Mouse (Mus musculus) small intestine, adult 2 months (tissue): ENCODE measurements around the gene Cysrt1. TPM values are rescaled to one million over a fixed set of nuclear protein-coding genes. Genes with fewer than 3 reads are reported as not detected.
A peak's percentile ranks its signal among the peaks of the same experiment; 100 is the strongest.

Source experiments
- H3K27ac ChIP-seq: fragments of 200-500 bp; 2 replicates; pipeline ENCODE4 v1.5.1; 2012; ENCODE audit warnings: low read depth, low read length, control low read depth, inconsistent platforms; ENCODE audit not compliant: insufficient read depth
- H3K27me3 ChIP-seq: fragments of 200-500 bp; 2 replicates; pipeline ENCODE4 v1.6.1; 2012; ENCODE audit warnings: mild to moderate bottlenecking, moderate library complexity, low read length, inconsistent platforms; ENCODE audit not compliant: control insufficient read depth, insufficient read depth
- H3K36me3 ChIP-seq: fragments of 200-500 bp; 2 replicates; pipeline ENCODE4 v1.6.1; 2012; ENCODE audit warnings: mild to moderate bottlenecking, low read length, control low read depth, inconsistent platforms; ENCODE audit not compliant: control insufficient read depth, insufficient read depth
- H3K4me1 ChIP-seq: fragments of 200-500 bp; 2 replicates; pipeline ENCODE4 v1.6.1; 2012; ENCODE audit warnings: low read length, inconsistent platforms, mixed read lengths; ENCODE audit not compliant: control insufficient read depth, insufficient read depth, insufficient read length
- H3K4me3 ChIP-seq: fragments of 200-500 bp; 2 replicates; pipeline ENCODE4 v1.5.1; 2012; ENCODE audit warnings: low read depth, mild to moderate bottlenecking, control low read depth, inconsistent platforms, low read length, moderate library complexity
- CTCF ChIP-seq: fragments of 200-500 bp; IDR thresholded peaks from 2 replicates; pipeline ENCODE4 v1.5.1; 2012; ENCODE audit warnings: low read depth, mild to moderate bottlenecking, control low read depth, inconsistent platforms, low read length, moderate library complexity, mixed read lengths; ENCODE audit not compliant: insufficient replicate concordance, insufficient read length; ENCODE audit errors: extremely low read depth
- POLR2A ChIP-seq: fragments of 200-500 bp; IDR thresholded peaks from 2 replicates; pipeline ENCODE4 v1.6.1; 2012; ENCODE audit warnings: low read depth, mild to moderate bottlenecking, control low read depth, inconsistent platforms, low read length, moderate library complexity
- WGBS: fragments of 180-500 bp; shearing (Covaris S2); methylation state at CpG from one replicate; pipeline ENCODE4 v1.1.7; 2018; 5-methylcytosine and 5-hydroxymethylcytosine counted together
- polyA plus RNA-seq: library from polyadenylated mRNA; depleted of rRNA; stranded (reverse); fragments of >200 nt; gene quantifications from 2 replicates; pipeline ENCODE4 v1.2.3, GENCODE M21; 2012; rRNA removed

Cysrt1 gene
- 1.7 and 10.7 TPM in 2 replicates for polyA plus RNA-seq

- H3K27me3 ChIP-seq, result no peaks in the 10 kb centered on the region; the same call in 1 of the 2 replicates
- peaks cover 38% of the 10 kb centered on the region for H3K4me1 ChIP-seq
- peak within 1 kb of the TSS; percentile 31; the same call in 1 of the 2 replicates for H3K27ac ChIP-seq
- TF ChIP-seq POLR2A (no peak), CTCF (no peak)
- peak within 1 kb of the TSS; percentile 70 for H3K4me3 ChIP-seq
- under 1% methylated on average over 55 of the region's 59 CpGs for WGBS
- H3K36me3 ChIP-seq, result no peaks in the 10 kb centered on the region; the same call in 1 of the 2 replicates
These were observed at the start of gene Cysrt1, which contains the start of gene Rnf208 for GRCm38 (mm10) chr2:25242101-25242506. Gene Cysrt1, minus strand, starts transcription at chr2:25242452. Gene Rnf208, plus strand, starts transcription at chr2:25242255.

GRCm38 (mm10) chr2:25291184-25292053 is 49.2 kb upstream of the Cysrt1 start:
- peak overlapping the region; percentile 67 for H3K4me3 ChIP-seq
- H3K36me3 ChIP-seq, result no peaks in the 10 kb centered on the region
- H3K27me3 ChIP-seq, result peaks cover 10% of the 10 kb centered on the region
- peak overlapping the region; percentile 10; the same call in 1 of the 2 replicates for H3K27ac ChIP-seq
- H3K4me1 ChIP-seq, result peaks cover 45% of the 10 kb centered on the region
- no peak for TF ChIP-seq POLR2A
- WGBS, result 4% methylated on average over 31 of the region's 32 CpGs

GRCm38 (mm10) chr2:25290816-25291130 is 48.5 kb upstream of the Cysrt1 start:
- 1% methylated on average over 18 of the region's 18 CpGs for WGBS
- H3K27ac ChIP-seq, result peak overlapping the region; percentile 66
- no peaks in the 10 kb centered on the region for H3K36me3 ChIP-seq
- TF ChIP-seq CTCF, result no peak
- peak overlapping the region; percentile 67 for H3K4me3 ChIP-seq
- peaks cover 51% of the 10 kb centered on the region for H3K4me1 ChIP-seq
- peaks cover 10% of the 10 kb centered on the region for H3K27me3 ChIP-seq

- WGBS, result 1% methylated on average over 54 of the region's 54 CpGs
- Histone ChIP-seq H3K36me3 (peaks cover 2% of the 10 kb centered on the region), H3K27ac (peak overlapping the region; percentile 66), H3K4me3 (peak overlapping the region; percentile 67), H3K27me3 (peaks cover 10% of the 10 kb centered on the region), H3K4me1 (peaks cover 56% of the 10 kb centered on the region)
- no peak for TF ChIP-seq POLR2A
- TF ChIP-seq CTCF, result no peak
These were observed 48.0 kb upstream of the Cysrt1 start for GRCm38 (mm10) chr2:25290101-25290815.

GRCm38 (mm10) chr2:25289651-25290050 is 47.4 kb upstream of the Cysrt1 start, which contains the start of gene Lrrc26:
Gene Lrrc26, plus strand, starts transcription at chr2:25289915.
- Histone ChIP-seq H3K4me3 (peak within 1 kb of the TSS; percentile 67), H3K27ac (peak within 1 kb of the TSS; percentile 66), H3K4me1 (peaks cover 61% of the 10 kb centered on the region), H3K27me3 (peaks cover 10% of the 10 kb centered on the region), H3K36me3 (peaks cover 8% of the 10 kb centered on the region)
- 6% methylated on average over 11 of the region's 11 CpGs for WGBS
- TF ChIP-seq POLR2A (0 out of 2 replicates have a peak, but pooled peaks have one; percentile 24), CTCF (no peak)

- H3K4me1 ChIP-seq, result peaks cover 61% of the 10 kb centered on the region
- H3K27ac ChIP-seq, result peak overlapping the region; percentile 60
- H3K36me3 ChIP-seq, result peaks cover 15% of the 10 kb centered on the region
- no peak overlapping the region for H3K4me3 ChIP-seq
- peaks cover 10% of the 10 kb centered on the region for H3K27me3 ChIP-seq
- 74% methylated on average over 7 of the region's 7 CpGs for WGBS
- TF ChIP-seq POLR2A, result no peak
- no peak for TF ChIP-seq CTCF
These were observed 46.6 kb upstream of the Cysrt1 start for GRCm38 (mm10) chr2:25288734-25289345.

- 49% methylated on average over 6 of the region's 6 CpGs for WGBS
These were observed 45.8 kb upstream of the Cysrt1 start, which contains the start of gene Tmem210 for GRCm38 (mm10) chr2:25287927-25288649. Gene Tmem210, plus strand, starts transcription at chr2:25288145.

More at GRCm38 (mm10) chr2:25287927-25288649, 45.8 kb upstream of the Cysrt1 start, which contains the start of gene Tmem210:
- Histone ChIP-seq H3K4me1 (peaks cover 61% of the 10 kb centered on the region), H3K4me3 (no peak within 1 kb of the TSS), H3K27me3 (peaks cover 10% of the 10 kb centered on the region), H3K27ac (peak within 1 kb of the TSS; percentile 99), H3K36me3 (peaks cover 19% of the 10 kb centered on the region)
- TF ChIP-seq CTCF (no peak), POLR2A (no peak)
